Mouse (Mus musculus) CH12.LX (cell line): ENCODE measurements at regions not wholly inside any gene's neighbourhood (a gene's known extent, or its start where the extent isn't known, plus 50 kb on each side); places are given as distances from the start of the nearest gene placed in this dataset.

Experiments used
- DNase-seq: peaks from one replicate; pipeline ENCODE4 v3.0.0-alpha.2; 2013; ENCODE audit errors: extremely low read depth
- H3K27ac ChIP-seq: 2 replicates; pipeline ENCODE4 v1.5.1; 2012; ENCODE audit warnings: low read depth, mild to moderate bottlenecking, control low read depth, moderate library complexity; ENCODE audit not compliant: insufficient read depth
- H3K27me3 ChIP-seq: replicated peaks from 2 replicates; pipeline ENCODE3; 2012; ENCODE audit warnings: inconsistent platforms
- H3K36me3 ChIP-seq, 2 experiments: replicated peaks in 1 of 2; 2 replicates each; pipeline versions ENCODE3 to v1.6.1; 2012; ENCODE audit warnings: inconsistent platforms in 1 of 2, low read length in 1 of 2, mild to moderate bottlenecking in 1 of 2, mixed read lengths in 1 of 2, moderate library complexity in 1 of 2; ENCODE audit not compliant: control insufficient read depth in 1 of 2, insufficient read depth in 1 of 2
- H3K4me1 ChIP-seq, 2 experiments: 2 replicates each; pipeline ENCODE4 v1.6.1; 2012; ENCODE audit warnings: inconsistent platforms in 1 of 2, moderate library complexity in 1 of 2; ENCODE audit not compliant: insufficient read depth in 2 of 2, control insufficient read depth in 1 of 2
- H3K4me2 ChIP-seq: 2 replicates; pipeline ENCODE4 v1.6.1; 2012; ENCODE audit warnings: low read depth, mild to moderate bottlenecking, control low read depth; ENCODE audit not compliant: poor library complexity, insufficient read depth, severe bottlenecking
- H3K4me3 ChIP-seq, 3 experiments: fragments of 150-350 bp in 1 of 3; sonication (generic) in 1 of 3; replicated peaks in 1 of 3; 2 replicates each; pipeline versions ENCODE3 to v1.5.1; 2011 to 2012; ENCODE audit warnings: low read depth in 2 of 3, low read length in 2 of 3, mild to moderate bottlenecking in 2 of 3, moderate library complexity in 2 of 3, control low read depth in 1 of 3, improper control_type of control experiment in 1 of 3, inconsistent platforms in 1 of 3, mixed read lengths in 1 of 3; ENCODE audit not compliant: poor library complexity in 1 of 3
- H3K79me2 ChIP-seq: replicated peaks from 2 replicates; pipeline ENCODE4 v1.6.1; 2012; ENCODE audit warnings: mild to moderate bottlenecking, moderate library complexity; ENCODE audit not compliant: control insufficient read depth, poor library complexity, insufficient read depth, severe bottlenecking; ENCODE audit errors: extremely low read depth
- H3K9ac ChIP-seq: 2 replicates; pipeline ENCODE4 v1.6.1; 2012; ENCODE audit warnings: low read depth, mild to moderate bottlenecking, control low read depth, moderate library complexity; ENCODE audit not compliant: insufficient read depth
- H3K9me3 ChIP-seq: replicated peaks from 2 replicates; pipeline ENCODE3; 2012; ENCODE audit warnings: low read length, inconsistent platforms, mixed read lengths
- BHLHE40 ChIP-seq: IDR thresholded peaks from 2 replicates; pipeline ENCODE4 v1.6.1; 2011; ENCODE audit warnings: mild to moderate bottlenecking, low read depth, low read length, improper control_type of control experiment
- CHD1 ChIP-seq: IDR thresholded peaks from 2 replicates; pipeline ENCODE4 v1.6.1; 2012; ENCODE audit warnings: low read depth, low read length, improper control_type of control experiment, inconsistent platforms
- E2F4 ChIP-seq: IDR thresholded peaks from 2 replicates; pipeline ENCODE4 v1.6.1; 2011; ENCODE audit warnings: low read depth, low read length, improper control_type of control experiment; ENCODE audit not compliant: insufficient replicate concordance
- ELF1 ChIP-seq: IDR thresholded peaks from 2 replicates; pipeline ENCODE4 v1.6.1; 2014; ENCODE audit warnings: low read depth, mild to moderate bottlenecking, inconsistent platforms, low read length, improper control_type of control experiment
- ETS1 ChIP-seq: conservative IDR thresholded peaks from 2 replicates; pipeline ENCODE4 v1.6.1; 2012; ENCODE audit warnings: low read depth, mild to moderate bottlenecking, inconsistent platforms, low read length, improper control_type of control experiment, moderate library complexity
- JUND ChIP-seq: conservative IDR thresholded peaks from 2 replicates; pipeline ENCODE4 v1.6.1; 2011; ENCODE audit warnings: low read depth, low read length, improper control_type of control experiment
- KAT2A ChIP-seq: IDR thresholded peaks from 2 replicates; pipeline ENCODE4 v1.6.1; 2012; ENCODE audit warnings: low read length, improper control_type of control experiment, inconsistent platforms; ENCODE audit not compliant: insufficient replicate concordance
- MAFK ChIP-seq: IDR thresholded peaks from 2 replicates; pipeline ENCODE4 v1.6.1; 2011; ENCODE audit warnings: low read length, improper control_type of control experiment; ENCODE audit not compliant: insufficient replicate concordance
- MAX ChIP-seq: IDR thresholded peaks from 2 replicates; pipeline ENCODE4 v1.6.1; 2011; ENCODE audit warnings: low read length, improper control_type of control experiment
- MAZ ChIP-seq: IDR thresholded peaks from 2 replicates; pipeline ENCODE4 v1.6.1; 2012; ENCODE audit warnings: low read depth, mild to moderate bottlenecking, inconsistent platforms, low read length, improper control_type of control experiment, moderate library complexity
- MEF2A ChIP-seq: IDR thresholded peaks from 2 replicates; pipeline ENCODE4 v1.6.1; 2014; ENCODE audit warnings: low read depth, mild to moderate bottlenecking, inconsistent platforms, low read length, improper control_type of control experiment, borderline replicate concordance
- MXI1 ChIP-seq: IDR thresholded peaks from 2 replicates; pipeline ENCODE4 v1.6.1; 2011; ENCODE audit warnings: mild to moderate bottlenecking, low read depth, low read length, improper control_type of control experiment
- NELFE ChIP-seq: IDR thresholded peaks from 2 replicates; pipeline ENCODE4 v1.6.1; 2011; ENCODE audit warnings: low read depth, low read length, improper control_type of control experiment
- NRF1 ChIP-seq: IDR thresholded peaks from 2 replicates; pipeline ENCODE4 v1.6.1; 2014; ENCODE audit warnings: low read depth, mild to moderate bottlenecking, inconsistent platforms, low read length, improper control_type of control experiment, moderate library complexity
- POLR2A ChIP-seq: IDR thresholded peaks from 2 replicates; pipeline ENCODE4 v1.6.1; 2011; ENCODE audit warnings: low read depth, mild to moderate bottlenecking, improper control_type of control experiment, low read length
- SIN3A ChIP-seq: IDR thresholded peaks from 2 replicates; pipeline ENCODE4 v1.6.1; 2012; ENCODE audit warnings: low read length, improper control_type of control experiment, inconsistent platforms
- TBP ChIP-seq: conservative IDR thresholded peaks from 2 replicates; pipeline ENCODE4 v1.6.1; 2011; ENCODE audit warnings: low read depth, low read length, improper control_type of control experiment
- TCF12 ChIP-seq: IDR thresholded peaks from 2 replicates; pipeline ENCODE4 v1.6.1; 2014; ENCODE audit warnings: low read depth, mild to moderate bottlenecking, inconsistent platforms, low read length, improper control_type of control experiment
- ZC3H11A ChIP-seq: IDR thresholded peaks from 2 replicates; pipeline ENCODE4 v1.6.1; 2012; ENCODE audit warnings: low read depth, mild to moderate bottlenecking, inconsistent platforms, low read length, improper control_type of control experiment
- ZKSCAN1 ChIP-seq: IDR thresholded peaks from 2 replicates; pipeline ENCODE4 v1.6.1; 2012; ENCODE audit warnings: low read depth, inconsistent platforms, low read length, improper control_type of control experiment, borderline replicate concordance
- dilution Hi-C: fragments of 300-500 bp; cut with MboI; formaldehyde crosslinking; loops from 2 replicates; pipeline ENCODE4 v1.14.3; 2020; ENCODE audit warnings: low sequenced_read_pairs; ENCODE audit not compliant: extremely low pct_unique_long_range_greater_than_20kb, extremely low pct_ligation_motif_present
- in situ Hi-C: fragments of 300-500 bp; cut with MboI; formaldehyde crosslinking; loops from 3 replicates; pipeline ENCODE4 v1.14.3; 2019; ENCODE audit warnings: low sequenced_read_pairs, low pct_ligation_motif_present, low pct_unique_long_range_greater_than_20kb, mixed read lengths

DNA sequence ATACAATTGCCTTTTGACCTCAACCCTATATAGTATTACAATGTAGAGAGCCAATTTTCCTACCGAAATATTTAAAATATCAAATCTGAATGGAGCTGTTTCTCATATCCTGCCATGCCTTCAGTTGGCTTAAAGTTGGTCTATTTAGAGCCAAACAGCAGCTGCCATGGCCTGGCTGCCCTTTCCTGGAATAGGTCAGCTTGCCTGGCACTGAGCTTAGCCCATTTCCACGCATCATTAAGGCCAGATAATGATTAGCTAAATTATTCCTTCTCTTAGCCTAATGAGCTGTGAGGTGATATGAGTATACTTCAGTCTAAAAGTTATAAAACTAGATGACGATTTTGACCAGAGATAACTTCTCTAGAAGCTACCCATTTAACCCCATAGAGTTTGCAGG lies 852.2 kb upstream of the Lcorl start:
- H3K4me1 ChIP-seq = no peaks in the 10 kb centered on the region
- dilution Hi-C loops = no loop called here
- TF ChIP-seq NELFE (no peak), MAFK (no peak), KAT2A (no peak), NRF1 (no peak), POLR2A (no peak), JUND (no peak), TBP (no peak), ETS1 (no peak), BHLHE40 (no peak), E2F4 (no peak), ZKSCAN1 (no peak), MXI1 (no peak), MAX (no peak)
- TF ChIP-seq, all 38 proteins: peak for 0
- Histone ChIP-seq H3K9ac (no peak overlapping the region), H3K27ac (no peak overlapping the region), H3K4me3 (no peak overlapping the region), H3K27me3 (no peaks in the 10 kb centered on the region), H3K79me2 (no peaks in the 10 kb centered on the region), H3K4me2 (no peak overlapping the region), H3K36me3 (no peaks in the 10 kb centered on the region), H3K9me3 (peaks cover 25% of the 10 kb centered on the region)
- DNase-seq = no peak
- in situ Hi-C loops = no loop called here

DNA sequence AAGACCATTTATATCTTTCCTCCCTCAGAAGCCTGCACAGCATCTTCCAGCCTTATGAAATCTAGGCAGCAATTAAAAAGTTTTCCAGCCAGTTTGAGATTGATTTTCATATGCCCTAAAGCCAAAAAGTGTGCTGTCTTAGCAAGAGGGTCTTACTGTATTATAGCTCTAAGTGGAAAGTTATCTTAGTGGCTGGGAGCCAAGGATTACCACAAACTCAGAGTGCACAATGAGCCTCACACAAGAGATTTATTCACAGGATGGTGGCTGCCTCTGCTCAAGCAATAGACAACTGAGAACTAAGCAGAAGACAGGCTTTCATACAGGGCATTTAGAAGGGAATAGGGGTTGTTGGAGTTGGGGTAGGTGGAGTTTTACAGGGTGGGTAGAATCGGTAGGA lies 850.4 kb upstream of the Lcorl start:
- H3K9ac ChIP-seq = no peak overlapping the region
- dilution Hi-C loops (no loop called here), in situ Hi-C loops (no loop called here)
- H3K27me3 ChIP-seq = no peaks in the 10 kb centered on the region
- no peaks in the 10 kb centered on the region for H3K4me1 ChIP-seq
- no peak overlapping the region for H3K27ac ChIP-seq
- H3K79me2 ChIP-seq = no peaks in the 10 kb centered on the region
- peaks cover 24% of the 10 kb centered on the region for H3K9me3 ChIP-seq
- no peaks in the 10 kb centered on the region for H3K36me3 ChIP-seq
- no peak for TF ChIP-seq KAT2A
- TF ChIP-seq SIN3A = no peak
- no peak for TF ChIP-seq MAX
- TF ChIP-seq TCF12 = no peak
- TF ChIP-seq POLR2A = no peak
- TF ChIP-seq NRF1 = no peak
- no peak for TF ChIP-seq CHD1
- no peak for TF ChIP-seq ETS1
- no peak for TF ChIP-seq ELF1
- TF ChIP-seq MAFK = no peak
- TF ChIP-seq MAZ = no peak
- TF ChIP-seq BHLHE40 = no peak
- TF ChIP-seq MXI1 = no peak
- TF ChIP-seq NELFE = no peak
- no peak for TF ChIP-seq MEF2A
- TF ChIP-seq ZC3H11A = no peak
- no peak overlapping the region for H3K4me2 ChIP-seq
- DNase-seq = no peak
- H3K4me3 ChIP-seq = no peak overlapping the region
